Mouse (Mus musculus) fibroblast of lung, adult 2 months (primary cell): ENCODE results near the gene Trnau1ap.
"Not testable (repeated sequence)": the region's sequence is repeated elsewhere in the genome, so short reads cannot be mapped to it uniquely, and the experiment has no call there.

Experiments
- DNase-seq: peaks from one replicate; pipeline ENCODE4 v3.0.0-alpha.2; 2011; ENCODE audit warnings: low read depth

Trnau1ap gene

GRCm38 (mm10) chr4:132299849-132300248, 29.5 kb downstream of the Trnau1ap start:
- no peak for DNase-seq

GRCm38 (mm10) chr4:132295696-132296390, 33.5 kb downstream of the Trnau1ap start:
- no peak for DNase-seq

GRCm38 (mm10) chr4:132293682-132294240, 35.6 kb downstream of the Trnau1ap start:
- DNase-seq, result no peak

GRCm38 (mm10) chr4:132292988-132293387, 36.4 kb downstream of the Trnau1ap start:
- no peak for DNase-seq

GRCm38 (mm10) chr4:132291624-132292335, 37.6 kb downstream of the Trnau1ap start:
- DNase-seq, result no peak

- DNase-seq, result no peak
These were observed 38.3 kb downstream of the Trnau1ap start for GRCm38 (mm10) chr4:132291056-132291455.

GRCm38 (mm10) chr4:132288840-132289239, 40.5 kb downstream of the Trnau1ap start:
- not testable (repeated sequence) for DNase-seq

- no peak for DNase-seq
These were observed 53.4 kb downstream of the Trnau1ap start for GRCm38 (mm10) chr4:132275949-132276348.

GRCm38 (mm10) chr4:132274156-132274862, 55.0 kb downstream of the Trnau1ap start, which contains the start of gene Taf12:
TSS of gene Taf12 (plus strand) at chr4:132274375.
- DNase-seq, result peak; percentile 80

- no peak for DNase-seq
These were observed 56.2 kb downstream of the Trnau1ap start for GRCm38 (mm10) chr4:132273166-132273565.

GRCm38 (mm10) chr4:132269740-132270560, 59.4 kb downstream of the Trnau1ap start:
- DNase-seq, result peak; percentile 87

- DNase-seq, result no peak
These were observed 60.2 kb downstream of the Trnau1ap start for GRCm38 (mm10) chr4:132268871-132269739.

GRCm38 (mm10) chr4:132266835-132267349, 62.4 kb downstream of the Trnau1ap start:
- no peak for DNase-seq

- no peak for DNase-seq
These were observed 66.0 kb downstream of the Trnau1ap start for GRCm38 (mm10) chr4:132263313-132263712.

GRCm38 (mm10) chr4:132262358-132262616, 67.1 kb downstream of the Trnau1ap start:
- DNase-seq, result no peak
